Mouse (Mus musculus) midbrain, embryonic 12.5 days (tissue): Measurements from ENCODE around the gene Plaur. TPM values are rescaled to one million over a fixed set of nuclear protein-coding genes. Genes with fewer than 3 reads are reported as not detected.
"Not testable (repeated sequence)": the region's sequence is repeated elsewhere in the genome, so short reads cannot be mapped to it uniquely, and the experiment has no call there.

Experiments used
- ATAC-seq: fragments of 200-750 bp; cut with Nextera tagmentation; 2 replicates; pipeline ENCODE4 v1.8.0; 2017; ENCODE audit warnings: low read depth, moderate TSS enrichment, moderate library complexity; ENCODE audit not compliant: low FRiP score
- H3K27ac ChIP-seq: fragments of 300-500 bp; sonication (generic); replicated peaks from 2 replicates; pipeline ENCODE4 v1.5.1; 2016; ENCODE audit warnings: mild to moderate bottlenecking
- H3K27me3 ChIP-seq: fragments of 300-500 bp; sonication (generic); 2 replicates; pipeline ENCODE4 v1.6.1; 2016; ENCODE audit warnings: mild to moderate bottlenecking
- H3K36me3 ChIP-seq: fragments of 300-500 bp; sonication (generic); 2 replicates; pipeline ENCODE4 v1.6.1; 2016
- H3K4me1 ChIP-seq: fragments of 300-500 bp; sonication (generic); 2 replicates; pipeline ENCODE4 v1.6.1; 2016
- H3K4me2 ChIP-seq: fragments of 300-500 bp; sonication (generic); replicated peaks from 2 replicates; pipeline ENCODE4 v1.6.1; 2016; ENCODE audit warnings: mild to moderate bottlenecking, moderate library complexity
- H3K4me3 ChIP-seq: fragments of 300-500 bp; sonication (generic); 2 replicates; pipeline ENCODE4 v1.5.1; 2016; ENCODE audit warnings: mild to moderate bottlenecking
- H3K9ac ChIP-seq: fragments of 300-500 bp; sonication (generic); replicated peaks from 2 replicates; pipeline ENCODE4 v1.6.1; 2016; ENCODE audit warnings: mild to moderate bottlenecking, moderate library complexity
- H3K9me3 ChIP-seq: fragments of 300-500 bp; sonication (generic); 2 replicates; pipeline ENCODE4 v1.6.1; 2016; ENCODE audit warnings: mild to moderate bottlenecking
- WGBS: fragments of 180-500 bp; shearing (Covaris S2); methylation state at CpG from one replicate; pipeline ENCODE4 v1.1.7; 2016; 5-methylcytosine and 5-hydroxymethylcytosine counted together
- polyA plus RNA-seq: library from polyadenylated mRNA; unstranded; fragments of >200 nt; fragmentation: Nextera tagmentation; extraction: Ambion mirVana; gene quantifications from 2 replicates; pipeline ENCODE4 v1.2.1, GENCODE M21; 2016

The Plaur gene
- polyA plus RNA-seq, 1 experiment from 2014 or later: 1.2 TPM

DNA sequence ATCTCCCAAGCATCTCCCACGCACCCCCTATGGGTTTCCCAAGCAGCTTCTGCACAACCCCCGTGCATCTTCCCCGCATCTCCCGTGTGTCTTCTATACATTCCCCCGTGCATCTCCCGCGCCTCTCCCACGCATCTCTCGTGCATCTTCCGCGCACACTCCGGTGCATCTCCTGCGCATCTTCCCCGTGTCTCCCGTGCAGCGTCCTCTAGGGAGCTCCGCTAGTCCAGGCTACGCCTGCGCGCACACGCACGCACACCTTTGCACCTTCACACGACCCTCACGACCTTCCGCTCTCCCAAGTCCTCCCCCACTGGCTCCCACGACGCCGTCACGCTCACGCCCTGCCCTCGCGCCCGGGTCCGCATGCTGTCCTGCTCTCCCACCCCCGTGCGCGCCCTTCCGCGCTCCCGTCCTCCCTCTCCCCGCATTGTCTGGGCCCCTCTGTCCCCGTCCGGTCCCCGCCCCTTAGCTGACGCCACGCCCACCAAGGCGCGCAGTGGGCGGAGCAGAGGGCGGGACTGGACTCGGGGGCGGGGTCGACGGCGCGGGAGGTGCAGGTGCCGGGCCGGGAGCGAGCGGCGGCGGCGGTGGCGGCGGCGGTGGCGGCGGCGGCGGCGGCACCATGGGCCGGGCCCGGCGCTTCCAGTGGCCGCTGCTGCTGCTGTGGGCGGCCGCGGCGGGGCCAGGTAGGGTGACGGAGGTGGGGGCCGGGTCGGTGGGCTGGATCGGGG is 19.4 kb downstream of the Plaur start, which contains the start of gene Cadm4:
TSS of gene Cadm4 (plus strand) at position 550 of the 734 bp plus-strand sequence.
- no peaks in the 10 kb centered on the region for H3K9me3 ChIP-seq
- H3K4me3 ChIP-seq: peak within 1 kb of the TSS; percentile 89
- peaks cover 62% of the 10 kb centered on the region for H3K4me1 ChIP-seq
- peak within 1 kb of the TSS; percentile 79 for H3K27ac ChIP-seq
- under 1% methylated on average over 77 of the region's 83 CpGs for WGBS
- H3K4me2 ChIP-seq: peak within 1 kb of the TSS; percentile 92
- H3K36me3 ChIP-seq: no peaks in the 10 kb centered on the region
- peaks cover 36% of the 10 kb centered on the region for H3K27me3 ChIP-seq
- peak within 1 kb of the TSS; percentile 95 for H3K9ac ChIP-seq
- peak; percentile 85 for ATAC-seq

DNA sequence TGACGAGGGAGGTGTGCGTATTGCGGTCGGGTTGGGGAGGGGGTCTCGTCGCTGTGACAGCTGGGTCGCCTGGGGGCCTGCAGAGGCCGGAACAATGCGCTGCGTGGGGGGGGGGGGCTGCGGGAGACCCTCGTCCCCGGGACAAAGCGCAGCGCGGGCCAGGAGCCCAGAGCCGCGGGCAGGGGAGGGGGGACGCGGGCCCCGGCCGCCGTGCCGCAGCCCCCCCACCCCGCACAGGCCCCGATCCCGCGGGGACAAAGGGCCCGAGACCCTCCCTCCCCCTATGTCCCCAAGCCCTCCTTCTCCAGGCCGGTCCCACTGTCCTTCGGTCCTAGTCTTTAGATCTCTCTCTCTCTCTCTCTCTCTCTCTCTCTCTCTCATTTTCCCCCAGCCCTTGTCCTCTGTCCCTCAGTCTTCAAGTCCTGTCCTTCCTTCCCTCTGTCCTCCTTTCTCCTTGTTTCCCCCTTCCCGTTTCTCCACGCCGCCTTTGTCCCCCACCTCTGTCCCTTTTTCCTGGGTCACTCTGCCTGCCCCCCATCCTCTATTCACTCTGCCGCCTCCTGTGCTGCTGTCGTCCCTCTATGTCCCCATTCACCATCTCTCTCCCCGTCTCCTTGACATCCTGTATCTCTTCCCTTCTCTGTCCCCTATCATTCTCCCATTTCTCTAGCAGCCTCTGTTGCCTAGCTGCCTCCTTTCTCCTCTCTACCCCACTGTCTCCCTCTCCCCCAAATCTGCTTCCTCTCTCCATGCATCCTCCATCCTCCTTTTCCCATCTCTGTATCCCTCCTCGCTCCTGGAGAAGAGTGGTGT is 20.1 kb downstream of the Plaur start:
- WGBS: 2% methylated on average over 24 of the region's 38 CpGs
- ATAC-seq: peak; percentile 58
- Histone ChIP-seq H3K4me1 (peaks cover 69% of the 10 kb centered on the region), H3K27me3 (peaks cover 36% of the 10 kb centered on the region), H3K4me2 (peak overlapping the region; percentile 92), H3K9me3 (no peaks in the 10 kb centered on the region), H3K4me3 (peak overlapping the region; percentile 89), H3K36me3 (no peaks in the 10 kb centered on the region), H3K27ac (peak overlapping the region; percentile 79), H3K9ac (peak overlapping the region; percentile 95)

- Histone ChIP-seq H3K4me2 (peak overlapping the region; percentile 92), H3K27me3 (peaks cover 34% of the 10 kb centered on the region), H3K4me1 (peaks cover 75% of the 10 kb centered on the region), H3K4me3 (peak overlapping the region; percentile 89), H3K9ac (peak overlapping the region; percentile 95)
- not testable (repeated sequence) for ATAC-seq, H3K36me3 ChIP-seq, H3K27ac ChIP-seq, H3K9me3 ChIP-seq
- WGBS: 55% methylated on average over 6 of the region's 6 CpGs
Measured at GRCm38 (mm10) chr7:24483291-24483690, 21.0 kb downstream of the Plaur start.

- ATAC-seq: no peak
- Histone ChIP-seq H3K9me3 (no peaks in the 10 kb centered on the region), H3K27ac (0 out of 2 replicates have a peak overlapping the region, but pooled peaks have one; percentile 77), H3K4me1 (peaks cover 63% of the 10 kb centered on the region), H3K27me3 (peaks cover 12% of the 10 kb centered on the region), H3K4me2 (peak overlapping the region; percentile 49), H3K36me3 (peaks cover 13% of the 10 kb centered on the region; the same call in 1 of the 2 replicates), H3K9ac (peak overlapping the region; percentile 55; the same call in 1 of the 2 replicates), H3K4me3 (no peak overlapping the region)
- WGBS: 78% methylated on average over 9 of the region's 9 CpGs
Measured at GRCm38 (mm10) chr7:24485481-24485880, 23.2 kb downstream of the Plaur start.

DNA sequence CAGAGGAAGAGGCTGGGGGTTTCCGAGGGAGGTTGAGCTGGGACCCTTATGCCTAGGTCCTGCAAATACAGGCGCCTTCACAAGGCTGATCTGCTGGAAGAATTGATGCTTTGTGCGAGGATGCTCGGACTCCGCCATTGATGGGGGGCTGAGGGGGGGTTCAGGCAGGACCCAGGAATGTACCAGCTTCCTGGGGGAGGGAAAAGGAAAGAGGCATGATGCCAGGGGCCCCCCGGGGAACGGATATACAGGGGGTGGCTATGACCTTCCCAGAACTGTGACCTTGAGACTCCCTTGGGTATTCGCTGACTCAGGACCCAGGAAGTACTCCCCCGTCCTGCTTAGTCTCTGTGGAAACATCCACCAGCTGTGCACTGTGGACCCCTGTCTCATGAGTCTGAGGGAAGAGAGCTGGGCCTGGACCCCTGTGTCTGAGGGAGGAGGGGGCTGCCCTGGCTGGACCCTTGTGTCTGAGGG is 24.4 kb downstream of the Plaur start:
- peak overlapping the region; percentile 49 for H3K4me2 ChIP-seq
- peak overlapping the region; percentile 55 for H3K9ac ChIP-seq
- H3K27ac ChIP-seq: peak overlapping the region; percentile 77
- peak; percentile 71 for ATAC-seq
- no peaks in the 10 kb centered on the region for H3K27me3 ChIP-seq
- peaks cover 53% of the 10 kb centered on the region for H3K4me1 ChIP-seq
- peak overlapping the region; percentile 20 for H3K4me3 ChIP-seq
- no peaks in the 10 kb centered on the region for H3K9me3 ChIP-seq
- H3K36me3 ChIP-seq: peaks cover 17% of the 10 kb centered on the region
- WGBS: 45% methylated on average over 9 of the region's 9 CpGs

GRCm38 (mm10) chr7:24487403-24487802 is 25.1 kb downstream of the Plaur start:
- Histone ChIP-seq H3K4me3 (peak overlapping the region; percentile 20; the same call in 1 of the 2 replicates), H3K27ac (peak overlapping the region; percentile 77), H3K9me3 (no peaks in the 10 kb centered on the region), H3K9ac (peak overlapping the region; percentile 55; the same call in 1 of the 2 replicates), H3K4me2 (peak overlapping the region; percentile 49), H3K27me3 (no peaks in the 10 kb centered on the region), H3K36me3 (peaks cover 24% of the 10 kb centered on the region), H3K4me1 (peaks cover 53% of the 10 kb centered on the region)
- WGBS: 24% methylated on average over 3 of the region's 3 CpGs
- peak; percentile 17; the same call in 1 of the 2 replicates for ATAC-seq

- no peak overlapping the region for H3K27ac ChIP-seq
- H3K36me3 ChIP-seq: peaks cover 31% of the 10 kb centered on the region
- no peak overlapping the region for H3K4me3 ChIP-seq
- no peaks in the 10 kb centered on the region for H3K27me3 ChIP-seq
- H3K4me2 ChIP-seq: no peak overlapping the region
- no peak overlapping the region for H3K9ac ChIP-seq
- WGBS: 88% methylated on average over 8 of the region's 8 CpGs
- H3K4me1 ChIP-seq: peaks cover 48% of the 10 kb centered on the region
- no peaks in the 10 kb centered on the region for H3K9me3 ChIP-seq
- ATAC-seq: no peak
Measured at GRCm38 (mm10) chr7:24488303-24488702, 26.0 kb downstream of the Plaur start.

GRCm38 (mm10) chr7:24499856-24500577 is 37.7 kb downstream of the Plaur start:
- H3K4me1 ChIP-seq: peaks cover 30% of the 10 kb centered on the region
- H3K4me2 ChIP-seq: peak overlapping the region; percentile 29
- H3K4me3 ChIP-seq: no peak overlapping the region
- H3K27me3 ChIP-seq: peaks cover 42% of the 10 kb centered on the region
- no peak overlapping the region for H3K27ac ChIP-seq
- WGBS: 19% methylated on average over 43 of the region's 43 CpGs
- 0 out of 2 replicates have a peak, but pooled peaks have one; percentile 27 for ATAC-seq
- no peak overlapping the region for H3K9ac ChIP-seq
- H3K36me3 ChIP-seq: peaks cover 43% of the 10 kb centered on the region
- H3K9me3 ChIP-seq: peaks cover 3% of the 10 kb centered on the region; the same call in 1 of the 2 replicates

- H3K9me3 ChIP-seq: peaks cover 3% of the 10 kb centered on the region; the same call in 1 of the 2 replicates
- H3K4me3 ChIP-seq: no peak overlapping the region
- H3K9ac ChIP-seq: no peak overlapping the region
- 32% methylated on average over 7 of the region's 7 CpGs for WGBS
- H3K27me3 ChIP-seq: peaks cover 42% of the 10 kb centered on the region
- peaks cover 42% of the 10 kb centered on the region for H3K36me3 ChIP-seq
- no peak for ATAC-seq
- H3K4me1 ChIP-seq: peaks cover 39% of the 10 kb centered on the region
- no peak overlapping the region for H3K4me2 ChIP-seq
- H3K27ac ChIP-seq: no peak overlapping the region
Measured at GRCm38 (mm10) chr7:24500929-24501328, 38.6 kb downstream of the Plaur start.

- Histone ChIP-seq H3K9me3 (peaks cover 3% of the 10 kb centered on the region; the same call in 1 of the 2 replicates), H3K27ac (no peak overlapping the region), H3K9ac (no peak overlapping the region), H3K27me3 (peaks cover 42% of the 10 kb centered on the region), H3K4me2 (no peak overlapping the region), H3K36me3 (peaks cover 42% of the 10 kb centered on the region), H3K4me3 (no peak overlapping the region), H3K4me1 (peaks cover 45% of the 10 kb centered on the region)
- 51% methylated on average over 21 of the region's 21 CpGs for WGBS
- ATAC-seq: no peak
Measured at GRCm38 (mm10) chr7:24501492-24501891, 39.2 kb downstream of the Plaur start.

GRCm38 (mm10) chr7:24504004-24504403 is 41.7 kb downstream of the Plaur start:
- H3K27ac ChIP-seq: no peak overlapping the region
- H3K36me3 ChIP-seq: peaks cover 42% of the 10 kb centered on the region
- peaks cover 28% of the 10 kb centered on the region for H3K27me3 ChIP-seq
- no peak overlapping the region for H3K9ac ChIP-seq
- WGBS: 27% methylated on average over 10 of the region's 10 CpGs
- peaks cover 3% of the 10 kb centered on the region; the same call in 1 of the 2 replicates for H3K9me3 ChIP-seq
- H3K4me1 ChIP-seq: peaks cover 51% of the 10 kb centered on the region
- H3K4me2 ChIP-seq: peak overlapping the region; percentile 9; the same call in 1 of the 2 replicates
- ATAC-seq: no peak
- H3K4me3 ChIP-seq: no peak overlapping the region
